Mouse (Mus musculus) left cerebral cortex, postnatal 36 days (tissue): ENCODE data around the gene Casp8. TPM values are rescaled to one million over a fixed set of nuclear protein-coding genes. Genes with fewer than 3 reads are reported as not detected.
"Not testable (repeated sequence)": the region's sequence is repeated elsewhere in the genome, so short reads cannot be mapped to it uniquely, and the experiment has no call there.

Experiments used
- DNase-seq, 2 experiments: peaks; one replicate each; pipeline ENCODE4 v3.0.0; 2021 to 2022; ENCODE audit warnings: low spot score in 2 of 2, mixed read lengths in 1 of 2
- intact Hi-C: fragments of 180-260 bp; cut with DNase I; formaldehyde crosslinking; loops from one replicate; pipeline ENCODE4 v1.15.1; 2025
- total RNA-seq, 2 experiments: library from RNA; stranded (reverse); gene quantifications; 2 replicates each; pipeline ENCODE4 v1.2.3; 2021

Casp8 gene
- total RNA-seq, 2 experiments from 2014 or later = 2.5 to 2.6 TPM

GRCm38 (mm10) chr1:58796853-58797252 is 1.7 kb downstream of the Casp8 start:
- no peak for DNase-seq

GRCm38 (mm10) chr1:58797370-58797769 is 2.2 kb downstream of the Casp8 start:
- intact Hi-C loops = no loop called here
- no peak for DNase-seq

More at GRCm38 (mm10) chr1:58796853-58797252, 1.7 kb downstream of the Casp8 start:
- intact Hi-C loops = no loop called here

GRCm38 (mm10) chr1:58798911-58799310 is 3.7 kb downstream of the Casp8 start:
- no peak for DNase-seq
- intact Hi-C loops = no loop called here

GRCm38 (mm10) chr1:58800644-58801043 is 5.5 kb downstream of the Casp8 start:
- intact Hi-C loops, DNase-seq: not testable (repeated sequence)

GRCm38 (mm10) chr1:58801558-58802285 is 6.5 kb downstream of the Casp8 start:
- no peak for DNase-seq
- intact Hi-C loops = no loop called here

GRCm38 (mm10) chr1:58802322-58803273 is 7.4 kb downstream of the Casp8 start:
- no peak for DNase-seq
- intact Hi-C loops = no loop called here

GRCm38 (mm10) chr1:58803531-58803930 is 8.4 kb downstream of the Casp8 start:
- no peak for DNase-seq
- intact Hi-C loops = no loop called here

GRCm38 (mm10) chr1:58806651-58807050 is 11.5 kb downstream of the Casp8 start:
- intact Hi-C loops = no loop called here
- no peak for DNase-seq

GRCm38 (mm10) chr1:58826319-58826718 is 31.1 kb downstream of the Casp8 start:
- intact Hi-C loops = no loop called here
- no peak for DNase-seq

GRCm38 (mm10) chr1:58830741-58831140 is 35.6 kb downstream of the Casp8 start:
- peak; percentile 25 to 54 for DNase-seq
- intact Hi-C loops = no loop called here

- DNase-seq = no peak
- intact Hi-C loops = no loop called here
Observed at GRCm38 (mm10) chr1:58832198-58832597, 37.0 kb downstream of the Casp8 start.

- intact Hi-C loops, DNase-seq: not testable (repeated sequence)
Observed at GRCm38 (mm10) chr1:58856811-58857210, 61.6 kb downstream of the Casp8 start.

- not testable (repeated sequence) for DNase-seq
Observed at GRCm38 (mm10) chr1:58859131-58859530, 64.0 kb downstream of the Casp8 start.

GRCm38 (mm10) chr1:58859738-58860365 is 64.7 kb downstream of the Casp8 start:
- not testable (repeated sequence) for DNase-seq
- intact Hi-C loops = loop anchor here (2.0 kb wide), 2 partner anchors 189 to 197 kb away; no protein-coding TSS in a partner anchor

More at GRCm38 (mm10) chr1:58859131-58859530, 64.0 kb downstream of the Casp8 start:
- intact Hi-C loops = loop anchor here (2.0 kb wide), 2 partner anchors 188 to 196 kb away; no protein-coding TSS in a partner anchor

- DNase-seq, intact Hi-C loops: not testable (repeated sequence)
Observed at GRCm38 (mm10) chr1:58860586-58860985, 65.4 kb downstream of the Casp8 start.

GRCm38 (mm10) chr1:58876500-58876899 is 81.3 kb downstream of the Casp8 start:
- intact Hi-C loops, DNase-seq: not testable (repeated sequence)

GRCm38 (mm10) chr1:58879291-58879690 is 84.1 kb downstream of the Casp8 start:
- DNase-seq, intact Hi-C loops: not testable (repeated sequence)

GRCm38 (mm10) chr1:58883279-58883678 is 88.1 kb downstream of the Casp8 start:
- intact Hi-C loops = not testable (repeated sequence)

GRCm38 (mm10) chr1:58885646-58886045 is 90.5 kb downstream of the Casp8 start:
- no peak for DNase-seq
- intact Hi-C loops = no loop called here

More at GRCm38 (mm10) chr1:58883279-58883678, 88.1 kb downstream of the Casp8 start:
- DNase-seq = not testable (repeated sequence)
